Mouse (Mus musculus) common myeloid progenitor, adult 5-6 weeks (primary cell): ENCODE measurements around the gene Med31. TPM values are rescaled to one million over a fixed set of nuclear protein-coding genes. Genes with fewer than 3 reads are reported as not detected.
"Not testable (repeated sequence)": the region's sequence is repeated elsewhere in the genome, so short reads cannot be mapped to it uniquely, and the experiment has no call there.

Experiments used
- ATAC-seq: replicated peaks from 2 replicates; pipeline ENCODE4 v1.8.0; 2016; ENCODE audit warnings: low read depth, mild to moderate bottlenecking, moderate TSS enrichment, inconsistent platforms; ENCODE audit not compliant: poor library complexity, severe bottlenecking
- total RNA-seq: library from RNA; stranded (forward); fragments of 200-1000, 187-1606 nt; gene quantifications from 2 replicates; pipeline ENCODE4 v1.2.3, GENCODE M21; 2017

Gene Med31
- total RNA-seq, 1 experiment from 2014 or later = 17.1 TPM

DNA sequence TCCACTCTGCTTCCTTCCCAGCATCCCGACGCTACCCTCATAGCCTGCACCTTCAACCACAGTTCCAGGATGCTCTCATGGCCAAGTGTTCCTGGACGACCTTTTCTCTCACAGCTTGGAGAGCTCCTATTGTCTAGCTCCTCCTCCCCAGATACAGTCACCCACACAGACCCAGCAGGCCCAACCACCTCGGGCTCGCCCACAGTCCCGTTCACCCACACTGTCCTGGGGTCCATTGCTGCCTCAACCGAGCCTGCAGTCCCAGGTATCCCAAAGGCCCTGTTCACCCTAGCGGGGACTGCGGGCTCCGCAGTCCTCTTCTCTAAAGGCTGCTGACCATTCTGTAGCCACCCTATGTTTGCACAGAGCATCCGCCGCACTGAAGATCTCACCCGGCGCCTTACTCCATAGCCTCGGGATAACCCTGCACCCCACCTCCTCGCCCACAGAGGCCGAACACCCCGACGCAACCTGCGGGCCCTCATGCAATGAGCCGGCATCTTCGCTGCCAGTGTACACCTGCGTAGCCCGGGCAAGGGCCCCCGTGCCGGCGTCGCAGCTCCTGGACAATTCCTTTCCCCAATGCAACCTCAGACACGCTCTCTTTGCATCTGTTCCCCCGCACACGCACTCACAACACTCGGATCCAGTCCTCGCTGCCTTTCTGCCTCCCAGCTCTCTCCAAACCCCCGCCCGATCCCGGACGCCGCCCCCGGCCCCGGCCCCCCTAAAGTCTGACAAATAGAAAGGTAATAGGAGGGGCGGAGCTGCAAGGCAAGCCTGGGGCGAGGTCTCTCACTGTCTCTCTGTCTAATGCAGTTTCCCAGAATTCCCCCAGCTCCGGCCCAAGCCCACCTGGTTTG, 8.8 kb downstream of the Med31 start, which contains the start of gene Gm43951:
TSS of gene Gm43951 (minus strand) at position 500 of the 863 bp plus-strand sequence.
- ATAC-seq = peak; percentile 34

DNA sequence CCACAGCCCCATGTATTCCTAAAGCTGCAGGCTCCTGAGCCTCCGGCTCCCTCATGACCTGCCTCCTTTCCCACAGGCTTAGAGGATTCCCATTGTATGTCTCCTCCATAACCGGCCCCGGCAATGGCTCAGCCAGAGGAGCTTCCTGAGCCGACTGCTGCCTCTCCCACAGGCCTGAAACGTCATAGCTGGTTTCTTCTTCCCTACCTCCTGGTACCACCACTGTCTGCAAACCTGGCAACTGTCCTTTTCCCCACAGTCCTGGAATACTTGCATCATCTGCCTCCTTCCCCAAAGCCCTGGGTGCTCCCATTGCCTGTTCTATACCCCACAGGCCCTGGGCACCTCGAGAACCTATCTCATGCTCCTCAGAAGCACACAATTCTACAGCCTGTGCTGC, 10.1 kb downstream of the Med31 start:
- no peak for ATAC-seq

DNA sequence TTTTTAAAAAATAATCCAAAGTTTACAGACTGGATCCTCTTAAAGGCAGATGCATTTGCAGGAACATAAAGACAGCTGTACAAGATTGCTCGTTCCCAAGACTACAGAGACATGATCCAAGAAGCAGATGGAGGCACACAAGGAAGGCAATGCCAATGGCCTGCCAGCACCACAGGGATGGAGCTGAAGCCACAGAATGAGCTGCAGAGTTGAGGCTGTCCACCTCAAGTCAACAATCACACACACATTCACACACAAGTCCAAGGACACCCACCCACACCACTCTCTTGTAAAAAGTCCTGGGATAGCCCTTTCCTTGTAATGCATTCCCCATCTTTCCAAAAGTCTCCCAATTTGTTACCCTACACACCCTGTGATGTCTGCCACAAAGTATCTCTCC, 12.0 kb downstream of the Med31 start:
- no peak for ATAC-seq

DNA sequence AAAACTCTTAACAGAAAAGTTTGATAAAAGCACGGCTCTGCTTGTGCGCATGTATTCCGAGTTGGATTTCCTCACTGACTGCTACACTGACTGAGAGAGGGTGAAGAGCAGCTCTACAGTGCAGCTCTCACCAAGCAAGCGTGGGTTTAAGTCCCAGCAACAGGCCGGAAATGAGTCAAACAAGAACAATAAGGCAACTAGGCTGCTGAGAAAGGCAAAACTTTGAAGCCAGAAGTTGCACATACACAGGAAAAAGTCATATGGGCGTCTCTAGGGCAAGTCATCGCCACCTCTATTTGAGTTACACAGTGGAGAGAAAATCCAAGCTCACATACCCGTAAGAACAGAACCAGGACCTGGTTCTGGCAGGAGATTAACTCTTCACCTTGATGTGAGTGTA, 18.9 kb downstream of the Med31 start:
- ATAC-seq = no peak

DNA sequence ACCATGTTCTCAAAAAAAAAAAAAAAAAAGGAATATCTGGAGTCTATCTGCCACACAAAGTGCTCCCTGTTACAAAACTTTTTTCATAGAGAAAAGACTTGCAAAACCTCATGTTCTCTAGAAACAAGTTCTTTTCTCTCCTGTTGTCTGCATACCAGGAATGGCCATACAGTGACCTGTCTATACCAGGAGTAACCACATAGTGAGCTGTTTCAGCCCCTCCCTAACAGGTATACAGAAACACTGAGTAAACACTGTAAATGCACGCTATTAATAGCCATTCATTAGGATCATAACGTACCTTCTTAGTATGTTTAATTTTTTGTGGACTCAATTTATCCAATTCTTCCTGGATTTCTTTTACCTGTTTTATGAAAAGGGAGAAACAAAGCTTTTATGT, 21.1 kb downstream of the Med31 start:
- no peak for ATAC-seq

DNA sequence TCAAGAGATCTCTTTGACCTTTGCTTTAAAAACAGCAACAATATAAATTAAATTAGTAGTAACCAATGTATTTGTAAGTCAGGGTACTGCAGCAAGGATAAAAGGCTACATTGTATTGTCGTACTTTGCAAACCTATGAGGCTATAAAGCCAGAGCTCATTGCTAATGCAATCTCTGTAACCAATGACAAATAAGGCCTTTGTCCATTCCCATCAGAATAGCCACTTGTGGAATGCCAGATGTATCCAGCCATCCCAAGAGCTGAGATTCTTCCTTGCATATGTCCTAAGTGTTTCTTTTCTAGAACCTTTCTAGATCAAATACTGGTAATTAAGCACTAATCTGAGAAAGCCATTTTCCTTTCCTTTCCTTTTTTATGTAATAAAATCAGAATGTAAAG, 24.5 kb downstream of the Med31 start:
- ATAC-seq = no peak

DNA sequence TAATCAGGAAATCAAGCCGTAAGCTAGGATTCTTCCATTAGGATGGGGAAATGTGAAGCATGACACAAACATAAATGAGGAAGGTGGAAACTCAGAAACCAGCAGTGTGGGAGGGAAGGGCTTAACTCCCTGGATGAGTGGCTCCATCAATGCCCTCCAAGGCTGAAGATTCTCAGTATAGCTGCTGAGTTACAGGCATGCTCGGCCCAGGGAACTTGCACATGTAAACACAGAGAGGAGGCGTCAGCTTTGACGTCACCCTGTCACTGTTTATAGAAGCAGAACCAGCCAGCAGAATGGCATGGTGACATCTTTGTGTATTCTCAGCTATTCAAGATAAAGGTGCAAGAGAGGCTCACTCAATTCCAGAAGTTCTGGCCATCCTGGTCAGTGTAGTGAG, 31.1 kb downstream of the Med31 start:
- ATAC-seq = no peak

DNA sequence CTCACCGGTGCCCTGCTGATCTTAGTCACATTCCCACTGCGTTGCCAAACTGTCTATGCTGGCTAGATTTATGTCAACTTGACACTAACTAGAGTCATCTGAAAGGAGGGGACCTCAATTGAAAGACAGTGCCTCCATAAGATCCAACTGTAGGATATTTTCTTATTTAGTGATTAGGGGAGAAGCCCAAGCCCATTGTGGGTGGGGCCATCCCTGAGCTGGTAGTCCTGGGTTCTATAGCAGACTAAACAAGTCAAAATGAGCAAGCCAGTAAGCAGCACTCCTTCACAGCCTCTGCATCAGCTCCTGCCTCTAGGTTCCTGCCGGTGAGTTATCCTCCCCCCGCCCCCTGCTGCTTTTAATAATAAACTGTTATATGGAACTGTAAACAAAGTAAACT, 34.3 kb downstream of the Med31 start:
- ATAC-seq = no peak

DNA sequence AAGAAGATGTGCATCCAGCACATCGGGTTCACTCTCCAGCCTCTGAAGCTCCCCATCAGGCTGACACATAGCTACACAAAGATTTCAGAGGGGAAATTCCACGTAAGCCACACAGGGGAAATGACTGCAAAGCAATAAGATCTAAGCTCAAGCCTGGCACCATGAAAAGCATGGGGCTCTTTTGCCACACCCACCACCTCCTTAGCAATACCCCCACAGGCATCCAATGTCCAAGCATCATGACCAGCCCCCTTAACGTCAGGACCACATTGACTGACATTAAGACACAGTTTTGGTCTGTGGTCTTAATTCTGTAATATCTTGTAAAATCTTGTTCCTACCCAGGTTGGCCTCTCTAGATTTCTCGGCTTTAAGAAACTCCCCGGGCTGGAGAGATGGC, 34.8 kb downstream of the Med31 start:
- no peak for ATAC-seq

DNA sequence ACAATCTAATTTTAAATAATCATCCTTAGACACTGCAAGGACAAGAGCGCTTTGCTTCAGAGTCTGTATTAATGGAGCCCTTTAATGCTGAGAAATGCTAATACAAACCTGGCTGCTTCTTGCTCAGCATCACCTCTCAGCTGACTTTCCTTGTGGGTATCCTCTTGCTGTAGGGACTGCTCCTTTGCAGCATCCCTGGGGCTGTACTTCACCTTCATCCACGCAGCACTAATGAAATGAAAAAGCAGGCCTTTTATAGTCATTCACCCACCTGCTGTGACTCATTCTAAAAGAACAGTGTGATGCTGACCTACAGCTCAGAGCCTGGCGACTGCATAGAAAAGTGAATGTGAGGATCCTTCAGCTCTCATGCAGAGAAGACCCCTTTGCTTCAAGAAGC, 38.8 kb downstream of the Med31 start:
- no peak for ATAC-seq

DNA sequence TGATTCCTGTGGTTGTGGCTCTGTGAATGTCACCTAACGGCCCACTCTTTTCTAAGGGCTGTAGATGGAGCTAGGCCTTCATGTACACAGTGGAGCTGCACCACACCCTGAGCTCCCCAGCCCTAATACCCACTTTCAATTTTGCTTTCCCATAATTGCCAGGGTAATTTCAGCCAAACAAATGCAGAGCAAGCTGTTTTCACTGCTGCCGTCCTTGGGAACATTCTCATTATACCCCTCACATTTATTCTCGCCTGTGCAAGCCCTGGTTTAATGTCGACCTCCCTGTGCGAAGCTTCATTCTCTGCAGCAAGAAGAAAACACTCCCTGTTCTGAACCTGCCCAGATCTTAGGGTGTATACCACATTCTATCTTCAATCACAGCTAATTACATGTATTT, 39.4 kb downstream of the Med31 start:
- no peak for ATAC-seq

DNA sequence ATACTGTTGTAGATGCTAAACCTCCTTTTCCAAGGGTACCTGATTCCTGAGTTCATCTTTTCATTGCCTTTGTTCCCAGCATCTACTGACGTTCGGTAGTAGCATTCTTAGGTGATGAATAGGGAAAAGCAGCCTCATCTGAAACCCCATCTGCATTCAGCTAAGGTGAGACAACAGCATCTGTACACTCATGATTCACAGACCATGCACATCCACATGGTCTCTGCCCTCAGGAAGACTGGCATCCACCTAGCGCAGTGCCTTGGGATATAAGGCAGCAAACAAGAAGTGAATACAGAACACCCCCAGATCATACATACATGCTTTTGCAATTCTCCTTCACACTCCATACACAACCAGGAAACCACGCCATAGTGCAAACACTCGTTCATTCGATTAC, 40.7 kb downstream of the Med31 start:
- ATAC-seq = no peak

DNA sequence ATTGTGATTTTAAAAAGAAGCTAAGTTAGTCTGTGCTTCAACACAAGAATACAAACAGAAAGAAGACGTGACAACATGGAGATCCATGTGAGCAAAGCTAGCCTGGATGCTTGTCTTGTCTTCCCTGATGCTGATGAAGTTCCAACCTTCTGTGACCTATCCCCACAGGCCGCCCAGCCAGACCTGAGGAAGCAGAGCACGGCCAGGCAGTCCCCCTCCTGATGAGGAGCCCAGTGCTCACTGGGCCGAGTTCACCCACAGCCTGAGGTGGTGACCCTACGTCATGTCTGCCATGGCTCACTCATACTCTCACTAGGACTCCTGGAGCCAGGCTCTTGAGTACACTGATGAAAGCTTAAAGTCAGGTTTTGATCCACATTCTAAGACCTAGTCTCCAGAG, 41.9 kb downstream of the Med31 start:
- no peak for ATAC-seq

DNA sequence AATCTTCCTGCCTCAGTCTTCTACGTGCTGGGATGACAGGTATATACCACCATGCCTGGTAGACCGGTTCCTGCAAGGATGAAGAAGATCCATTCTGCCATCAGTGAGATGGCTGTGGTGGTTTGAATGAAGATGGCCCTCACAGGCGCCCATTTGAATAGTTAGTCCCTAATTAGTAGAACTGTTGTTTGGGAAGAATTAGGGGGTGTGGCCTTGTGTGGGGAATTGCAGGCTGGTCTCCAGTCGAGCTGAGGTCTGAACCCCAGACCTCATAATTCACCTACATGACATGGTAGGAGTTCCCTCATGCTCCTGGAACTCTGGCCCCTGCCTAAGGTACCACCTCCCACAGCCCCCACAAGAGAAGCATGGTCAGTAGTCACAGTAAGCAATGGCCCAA, 43.5 kb downstream of the Med31 start:
- not testable (repeated sequence) for ATAC-seq

DNA sequence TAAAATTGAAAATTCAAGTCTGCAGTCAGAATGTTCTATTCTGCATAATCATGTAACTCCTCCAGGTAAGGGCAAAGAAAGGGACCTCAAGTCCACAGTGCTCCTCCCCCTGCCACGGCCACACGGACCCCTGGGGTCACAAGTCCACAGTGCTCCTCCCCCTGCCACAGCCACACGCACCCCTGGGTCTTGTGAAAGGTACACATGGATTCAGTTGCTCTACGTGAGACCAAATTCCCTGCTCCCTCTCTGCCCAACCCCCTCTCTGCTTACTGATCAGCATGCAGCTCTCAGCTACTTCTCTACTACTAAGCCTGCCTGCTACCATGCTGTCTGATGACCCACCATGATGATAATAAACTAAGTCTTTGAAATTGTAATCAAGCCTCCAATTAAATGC, 45.5 kb downstream of the Med31 start:
- ATAC-seq = no peak

DNA sequence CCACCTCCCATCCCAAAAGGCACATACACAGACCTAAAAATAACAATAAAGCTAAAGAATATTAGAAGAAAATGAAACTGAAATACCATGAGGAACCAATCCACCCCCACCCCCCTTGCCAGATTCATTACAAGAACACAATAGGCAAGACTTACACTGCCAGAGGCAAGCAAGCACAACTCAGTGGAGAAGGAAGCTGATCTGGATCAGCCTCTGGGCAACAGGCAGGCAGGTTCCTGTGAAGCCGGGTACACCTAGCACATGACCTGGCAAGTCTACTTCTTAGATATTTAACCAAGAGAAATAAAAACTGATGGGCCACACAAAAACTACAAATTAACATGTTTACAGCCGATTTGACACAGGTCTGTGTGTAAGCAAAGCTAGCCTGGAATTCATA, 52.2 kb downstream of the Med31 start:
- ATAC-seq = no peak

Other genes starting within 250 kb of the Med31 start
- gene Aipl1, start 178.1 kb downstream of the Med31 start, total RNA-seq = 0.44 and 1.2 TPM in 2 replicates
- gene Pimreg, start 173.6 kb downstream of the Med31 start, total RNA-seq = 14.9 and 16.1 TPM in 2 replicates
- gene Pitpnm3, start 79.8 kb downstream of the Med31 start, total RNA-seq = not detected in 2 replicates
- gene Gm43951, start 8.8 kb downstream of the Med31 start, total RNA-seq = 0.46 TPM in 1 of 2 replicates, not detected in the other
- 21.7 and 39.7 TPM in 2 replicates for gene 4933427D14Rik, start 8.1 kb downstream of the Med31 start, total RNA-seq
- 41.7 and 43.9 TPM in 2 replicates for gene Txndc17, start 8.0 kb downstream of the Med31 start, total RNA-seq
- 0.34 TPM in 1 of 2 replicates, not detected in the other for gene Slc13a5, start 51.6 kb upstream of the Med31 start, total RNA-seq
- 12.7 and 14.6 TPM in 2 replicates for gene Xaf1, start 86.0 kb upstream of the Med31 start, total RNA-seq
- gene Fbxo39, start 98.9 kb upstream of the Med31 start, total RNA-seq = not detected in 2 replicates
- gene Tekt1, start 146.8 kb upstream of the Med31 start, total RNA-seq = 0.18 TPM in 1 of 2 replicates, not detected in the other
- 0.23 TPM in 1 of 2 replicates, not detected in the other for gene Smtnl2, start 196.1 kb upstream of the Med31 start, total RNA-seq
- not detected in 2 replicates for gene Ggt6, start 219.9 kb upstream of the Med31 start, total RNA-seq
- gene Mybbp1a, start 225.8 kb upstream of the Med31 start, total RNA-seq = 138 and 260 TPM in 2 replicates